Mouse (Mus musculus) left cerebral cortex, adult 8-10 months (tissue): ENCODE measurements at regions not wholly inside any gene's neighbourhood (a gene's known extent, or its start where the extent isn't known, plus 50 kb on each side); places are given as distances from the start of the nearest gene placed in this dataset.
A peak's percentile ranks its signal among the peaks of the same experiment; 100 is the strongest.

Experiments used
- DNase-seq, 2 experiments: peaks; one replicate each; pipeline ENCODE4 v3.0.0; 2022; ENCODE audit warnings: low spot score in 2 of 2

DNA sequence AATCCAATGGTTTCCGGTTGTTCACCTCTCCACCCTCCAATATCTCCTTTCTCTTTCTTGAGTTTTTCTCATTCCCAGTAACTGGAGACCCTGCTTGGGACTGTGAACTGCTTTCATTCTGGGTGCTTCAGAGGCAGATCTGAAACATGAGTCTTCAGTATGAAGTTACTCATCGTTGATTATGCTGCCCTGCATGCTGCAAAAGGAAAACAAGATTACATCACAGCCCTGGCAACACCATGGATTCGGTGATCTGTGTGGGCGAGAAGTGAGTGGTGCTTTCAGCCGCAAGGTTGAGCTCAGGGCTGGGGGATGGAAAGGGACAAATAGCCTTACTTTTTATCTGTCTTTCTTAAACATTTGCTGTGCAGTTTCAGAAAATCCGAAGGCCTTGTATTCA lies 164.8 kb upstream of the Dpt start:
- DNase-seq, result peak in 1 of 2 experiments; percentile 31

DNA sequence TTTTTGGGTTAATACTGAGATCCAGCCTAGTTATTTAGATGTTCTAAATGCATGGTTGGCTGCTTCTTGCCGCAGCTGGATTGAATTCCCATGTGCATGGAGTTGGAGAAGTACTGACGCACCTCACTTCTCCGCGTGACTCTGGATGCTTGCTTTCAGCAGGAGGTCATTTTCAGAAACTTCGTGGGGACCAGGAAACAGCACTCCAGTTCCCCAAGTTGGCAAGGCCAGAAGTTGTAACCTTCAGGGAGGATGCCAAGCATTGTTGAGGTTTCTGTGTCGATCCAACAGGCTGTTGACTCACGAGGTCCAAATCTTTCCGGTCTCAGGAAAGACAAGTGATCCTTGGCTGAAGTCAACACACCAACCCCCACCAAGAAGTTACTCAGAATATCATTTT lies 167.6 kb upstream of the Dpt start:
- DNase-seq, result no peak

DNA sequence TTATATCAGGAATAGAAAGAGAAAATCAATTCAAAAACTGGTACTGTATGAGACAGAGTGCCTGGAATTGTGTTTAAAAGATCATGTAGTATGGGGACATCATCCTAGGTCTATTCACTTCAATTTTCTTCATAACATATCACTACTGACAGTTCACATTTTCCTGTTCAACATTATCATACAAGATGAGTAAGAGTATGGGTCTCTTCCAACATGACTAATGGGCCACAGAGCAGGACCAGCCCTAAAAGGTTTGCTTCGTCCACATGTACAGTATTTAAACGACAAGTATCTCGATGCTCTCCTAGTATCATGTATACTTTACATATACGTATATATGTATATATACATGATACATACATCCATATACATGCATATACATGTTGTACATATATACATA lies 164.8 kb upstream of the Atp1b1 start:
- no peak for DNase-seq

DNA sequence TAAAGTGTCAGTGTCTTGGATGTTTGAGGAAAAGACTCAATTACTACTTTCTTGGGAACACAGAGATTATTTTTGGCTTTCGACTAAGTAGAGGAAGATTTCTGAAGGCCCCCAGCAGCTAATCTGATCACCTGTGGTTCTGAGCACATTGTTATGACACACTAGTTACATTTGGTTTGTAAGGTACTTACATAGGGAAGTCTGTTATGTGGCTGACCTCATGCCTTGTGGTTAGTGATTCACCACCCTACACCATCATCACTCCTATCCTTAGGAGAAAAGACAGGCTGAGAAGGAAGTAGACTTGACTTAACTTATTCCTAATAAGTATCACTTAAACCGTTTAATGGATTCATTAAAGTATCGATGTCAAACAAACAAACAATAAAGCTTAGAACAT lies 164.3 kb upstream of the Atp1b1 start:
- no peak for DNase-seq

DNA sequence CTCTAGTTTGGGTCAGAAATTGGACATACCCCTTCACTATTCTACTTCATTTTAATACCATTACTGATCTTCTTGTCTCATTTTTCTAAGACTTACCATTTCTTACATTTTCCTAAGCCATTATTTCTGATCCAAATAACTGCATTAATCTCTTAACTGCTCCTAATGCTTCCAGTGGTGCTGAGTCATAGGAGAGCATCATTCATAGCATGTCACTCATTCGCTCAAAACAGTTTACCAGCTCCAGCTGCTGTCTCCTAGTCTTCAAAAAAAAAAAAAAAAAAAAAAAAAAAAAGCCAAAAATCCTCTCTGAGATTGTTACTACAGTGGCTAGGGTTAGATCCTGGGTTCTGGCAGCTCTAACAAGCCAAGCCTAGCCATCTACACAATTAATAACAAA lies 162.0 kb upstream of the Atp1b1 start:
- DNase-seq, result no peak

DNA sequence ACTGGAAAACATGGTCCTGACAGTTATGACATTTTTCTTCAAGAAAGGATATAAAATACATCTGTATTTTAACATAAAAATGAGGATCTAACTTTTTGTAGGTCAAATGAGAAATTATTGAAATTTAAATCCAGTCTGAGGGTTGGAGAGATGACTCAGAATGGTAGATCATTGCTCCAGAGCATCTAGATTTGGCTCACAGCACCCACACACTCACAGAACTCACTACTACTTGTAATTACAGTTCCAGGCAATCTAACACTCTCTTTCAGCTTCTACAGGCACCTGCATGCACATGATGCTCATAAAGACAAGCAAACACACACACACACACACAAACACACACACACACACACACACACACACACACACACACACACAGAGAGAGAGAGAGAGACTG lies 159.7 kb upstream of the Atp1b1 start:
- peak in 1 of 2 experiments; percentile 32 for DNase-seq

DNA sequence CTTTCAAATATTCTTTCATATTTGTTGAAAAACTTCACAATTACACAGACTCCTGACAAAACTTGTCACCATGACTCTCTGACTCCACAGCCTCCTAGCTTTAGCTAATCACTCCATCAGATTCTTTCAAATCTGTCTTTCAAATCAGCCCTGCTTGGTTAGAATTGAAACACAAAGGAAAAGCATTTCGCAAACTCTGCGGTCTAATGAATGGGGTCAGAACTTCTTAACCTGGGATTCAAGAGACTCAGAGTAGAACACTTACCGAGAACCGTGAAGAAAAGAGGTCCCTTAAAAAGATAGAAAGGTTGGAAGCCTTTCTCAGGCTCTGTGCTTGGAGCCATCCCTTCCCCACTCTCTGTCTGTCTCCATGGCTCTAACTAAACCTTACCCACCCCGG lies 148.9 kb upstream of the Atp1b1 start:
- no peak for DNase-seq

DNA sequence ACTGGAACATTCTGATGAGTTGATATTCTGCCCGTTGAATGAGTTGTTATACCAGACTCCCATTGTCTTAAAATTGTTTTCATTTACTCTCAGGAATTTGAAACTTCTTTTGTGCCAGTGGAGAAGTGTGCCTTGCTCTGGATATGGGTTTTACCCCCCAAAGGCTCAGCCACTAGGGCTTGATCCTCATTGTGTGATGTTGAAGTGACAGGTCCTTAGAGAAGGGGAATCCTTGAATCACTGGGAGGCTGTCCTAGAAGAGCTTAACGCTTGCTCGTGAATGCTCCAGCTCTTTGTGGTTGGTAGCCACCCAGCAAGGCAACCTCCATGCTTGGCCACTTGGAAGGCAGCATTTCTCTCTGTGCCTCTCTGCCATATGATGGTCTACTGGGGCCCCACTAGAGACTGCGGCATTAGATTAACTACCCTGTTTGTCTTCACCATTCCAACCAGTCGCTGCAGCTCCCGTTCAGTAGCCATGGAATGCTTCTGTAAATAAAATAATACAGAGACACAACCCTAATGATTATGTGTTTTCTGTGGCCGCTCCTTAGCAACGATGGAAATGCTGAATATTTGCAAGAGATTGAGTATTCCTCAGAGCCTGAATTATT lies 148.1 kb upstream of the Atp1b1 start:
- no peak for DNase-seq

DNA sequence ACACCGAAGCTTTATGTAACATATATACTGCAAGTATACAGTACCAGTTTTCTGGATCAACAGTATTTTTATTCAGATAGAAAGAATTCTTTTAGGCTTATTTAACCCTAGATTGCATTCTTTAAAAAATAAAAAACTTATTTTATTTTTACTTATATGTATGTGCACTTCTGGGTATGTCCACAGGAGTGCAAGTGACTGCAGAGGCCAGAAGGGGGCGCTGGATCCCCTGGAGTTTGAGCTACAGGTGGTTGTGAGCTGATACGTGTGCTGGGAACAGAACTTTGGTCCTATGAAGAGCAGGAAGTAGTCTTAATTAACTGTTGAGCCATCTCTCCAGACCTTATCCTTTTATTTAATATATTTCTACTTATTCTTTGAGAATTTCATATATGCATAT lies 145.3 kb upstream of the Atp1b1 start:
- no peak for DNase-seq

DNA sequence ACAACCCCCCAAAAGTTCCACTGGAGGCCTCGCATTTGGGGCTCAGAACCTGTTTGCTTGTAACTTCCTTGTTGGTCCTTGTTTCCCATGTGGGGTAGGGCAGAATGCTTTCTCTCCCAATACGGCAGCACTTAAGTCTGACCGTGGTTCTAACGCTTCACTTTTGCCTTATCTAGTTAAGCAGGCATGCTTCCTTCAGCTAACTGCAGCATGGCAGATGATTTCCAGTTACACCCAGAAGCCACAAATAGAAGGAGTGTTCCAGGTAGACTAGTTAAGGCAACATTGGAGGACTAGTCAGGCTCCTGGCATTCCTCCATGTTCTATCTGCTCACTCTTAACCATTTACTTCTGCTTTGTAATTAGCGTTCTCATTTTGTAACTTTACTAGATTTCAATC lies 144.4 kb upstream of the Atp1b1 start:
- no peak for DNase-seq

DNA sequence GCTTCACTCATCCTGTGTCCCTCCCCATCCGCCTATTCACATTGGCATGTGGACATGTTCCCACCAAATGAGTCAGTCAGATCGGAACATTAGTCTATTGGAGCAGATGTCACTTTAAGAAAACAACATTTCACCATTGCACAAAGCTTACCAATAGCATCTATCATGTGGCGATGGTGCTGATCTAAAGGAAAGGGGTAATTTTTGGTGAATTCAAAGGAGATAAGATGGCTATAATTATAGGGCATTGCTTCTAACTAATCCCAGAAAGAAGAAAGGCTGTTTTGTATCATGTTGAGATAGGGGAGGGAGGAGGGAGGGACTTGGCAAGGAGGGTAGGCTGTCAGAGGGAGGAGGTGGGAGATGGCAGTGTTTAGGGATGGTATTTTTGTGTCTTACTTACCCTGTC lies 132.1 kb upstream of the Atp1b1 start:
- peak in 1 of 2 experiments; percentile 51 for DNase-seq

DNA sequence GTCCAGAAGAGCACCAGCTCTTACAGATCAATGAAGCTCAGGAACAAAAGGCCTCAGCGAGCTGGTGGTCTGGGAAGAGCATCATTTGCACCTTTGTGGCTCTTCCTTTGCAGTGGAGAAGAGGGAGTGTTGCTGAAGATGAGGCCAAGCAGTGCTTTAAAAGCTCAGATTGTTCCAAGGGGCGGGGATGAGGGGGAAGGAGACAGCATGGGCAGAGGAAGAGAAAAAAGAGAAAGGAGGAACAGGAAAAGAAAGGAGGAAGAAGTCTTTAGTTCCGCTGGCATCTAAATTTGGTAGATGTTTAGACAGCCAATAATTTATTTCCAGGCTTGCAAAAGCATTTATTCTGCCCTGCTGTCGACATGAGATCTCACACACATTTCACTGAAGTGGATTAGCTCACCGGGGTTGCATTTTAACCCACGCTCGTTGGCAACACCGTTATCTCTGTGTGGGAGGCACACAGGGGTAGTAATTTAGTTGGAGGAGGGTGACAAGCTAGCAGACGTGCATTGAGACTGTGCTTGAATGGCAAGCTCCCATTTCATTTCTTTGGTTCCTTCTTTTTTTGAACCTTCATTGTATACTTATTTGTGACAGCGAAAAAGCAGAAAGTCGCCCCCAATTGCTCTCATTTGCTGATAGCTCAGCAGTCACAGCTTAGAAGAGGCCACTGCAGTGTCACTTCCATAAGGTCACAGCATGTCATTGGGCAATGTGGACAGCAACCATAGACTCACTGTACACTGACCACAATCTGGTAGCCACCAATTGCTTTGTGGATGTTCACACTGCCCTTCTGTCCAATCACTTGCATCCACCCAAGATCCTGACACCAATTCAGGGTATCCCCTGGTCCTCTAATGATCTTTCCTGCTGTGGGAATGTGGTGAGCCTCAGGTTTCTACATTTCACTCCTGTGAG lies 128.2 kb upstream of the Atp1b1 start:
- peak; percentile 40 to 86 for DNase-seq

DNA sequence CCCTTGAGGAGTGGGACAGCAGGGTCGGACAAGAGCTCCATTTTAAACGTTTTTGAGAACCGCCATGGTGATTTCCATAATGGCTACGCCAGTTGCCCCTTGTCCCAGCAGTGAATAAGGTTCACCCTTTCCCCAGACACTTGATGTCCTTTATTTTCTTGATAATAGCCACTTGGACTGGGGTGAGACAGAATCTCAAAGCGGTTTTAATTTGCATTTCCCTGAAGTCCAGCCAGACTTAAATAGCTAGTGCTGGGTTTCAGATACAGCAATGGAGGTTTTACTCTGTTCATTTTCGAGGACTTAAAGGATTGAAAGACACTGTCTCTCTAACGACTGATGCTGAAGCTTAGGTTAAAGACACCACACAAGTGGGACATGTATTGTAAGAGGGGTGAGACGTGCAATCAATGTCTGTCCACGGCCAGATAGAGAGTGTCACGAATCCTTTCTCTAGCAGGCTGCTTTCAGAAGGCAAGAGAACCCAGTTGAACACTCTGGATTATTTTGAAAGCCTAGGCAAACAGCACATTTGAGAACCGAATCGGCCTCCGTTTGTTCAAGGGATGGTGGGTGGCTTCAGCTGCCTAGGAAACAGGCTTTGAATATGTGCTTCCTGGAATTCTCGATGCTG lies 118.8 kb upstream of the Atp1b1 start:
- DNase-seq, result peak; percentile 47 to 74

DNA sequence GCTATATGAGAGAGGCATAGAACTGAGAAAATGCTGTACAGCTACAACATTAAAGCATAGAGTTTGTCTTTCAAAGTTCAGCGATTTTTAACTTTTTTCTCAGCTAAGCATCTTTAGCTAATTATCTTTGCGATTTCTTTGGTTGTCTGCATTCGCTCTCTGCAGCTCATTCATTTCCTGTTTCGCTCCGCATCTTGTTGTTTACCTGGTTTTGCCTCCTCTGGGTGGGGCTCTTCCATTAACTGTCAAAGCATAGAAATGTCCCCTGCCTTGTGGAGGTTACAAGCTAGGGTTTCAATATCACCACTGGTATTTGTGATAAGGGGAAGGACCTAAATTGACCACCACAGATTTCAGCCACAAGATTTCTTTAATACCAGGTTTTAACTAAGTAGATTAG lies 115.5 kb upstream of the Atp1b1 start:
- DNase-seq, result no peak

DNA sequence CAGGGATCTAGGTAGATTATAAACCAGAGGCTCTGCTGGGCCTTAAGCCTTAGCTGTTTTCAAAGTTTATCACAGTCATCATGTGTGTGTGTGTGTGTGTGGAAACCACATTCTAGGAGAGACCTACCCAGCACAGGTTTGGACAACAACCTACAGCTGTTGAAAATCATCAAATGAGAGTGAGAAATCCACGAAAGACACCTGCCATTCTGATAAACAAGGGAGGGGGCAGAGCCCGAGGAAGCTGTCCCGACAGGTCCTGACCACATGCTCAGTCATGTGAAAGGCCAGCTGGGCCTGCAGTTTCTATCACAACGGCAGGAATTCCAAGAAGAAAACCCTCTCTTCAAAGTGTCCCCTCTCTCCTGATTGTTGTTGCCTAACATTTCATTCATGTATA lies 114.0 kb upstream of the Atp1b1 start:
- no peak for DNase-seq

DNA sequence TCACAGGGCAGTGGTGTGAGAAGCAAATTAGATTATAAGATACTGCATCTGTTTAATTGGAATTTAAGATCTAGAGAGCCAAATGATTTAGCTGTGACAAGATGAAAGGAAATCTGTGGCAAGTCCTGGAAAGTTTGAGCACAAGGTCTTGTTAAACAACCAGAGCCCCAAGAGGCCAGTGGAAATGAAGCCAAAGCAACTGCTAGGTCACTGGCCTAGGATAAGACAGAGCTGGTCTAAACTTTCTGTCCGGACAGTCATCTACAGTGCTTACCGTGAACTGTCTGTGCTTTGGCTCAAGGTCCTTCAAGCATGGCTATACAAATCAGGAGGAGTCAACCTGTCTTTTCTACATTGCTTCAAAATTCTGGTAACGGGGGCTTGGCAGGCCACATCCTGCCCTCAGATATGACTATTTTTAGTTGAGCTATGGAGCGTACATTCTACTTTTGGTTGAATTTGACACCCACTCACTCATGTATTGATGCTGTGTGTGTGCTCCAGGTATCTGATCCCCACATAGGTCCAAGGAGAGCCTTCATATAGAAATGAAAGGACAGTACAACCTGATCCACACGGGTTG lies 113.4 kb upstream of the Atp1b1 start:
- DNase-seq, result no peak

DNA sequence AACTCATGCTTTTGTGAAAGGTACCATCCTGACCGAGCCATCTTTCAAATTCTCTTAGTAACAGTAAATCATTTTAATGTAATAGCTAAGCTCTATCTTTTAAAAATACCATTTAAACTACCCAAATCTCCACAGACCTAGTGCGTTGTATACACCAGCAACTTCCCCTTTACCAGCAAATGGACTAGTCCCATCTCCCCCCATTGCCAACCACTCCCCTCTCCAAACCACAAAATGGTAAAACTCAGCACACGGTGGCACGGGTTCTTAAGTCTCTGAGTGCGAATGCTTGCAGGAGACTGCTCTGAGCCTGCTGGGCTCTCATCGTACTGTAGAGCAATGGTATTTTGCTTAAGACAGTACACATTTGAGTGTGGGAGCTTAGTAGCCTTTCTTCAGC lies 106.7 kb upstream of the Atp1b1 start:
- DNase-seq, result no peak

DNA sequence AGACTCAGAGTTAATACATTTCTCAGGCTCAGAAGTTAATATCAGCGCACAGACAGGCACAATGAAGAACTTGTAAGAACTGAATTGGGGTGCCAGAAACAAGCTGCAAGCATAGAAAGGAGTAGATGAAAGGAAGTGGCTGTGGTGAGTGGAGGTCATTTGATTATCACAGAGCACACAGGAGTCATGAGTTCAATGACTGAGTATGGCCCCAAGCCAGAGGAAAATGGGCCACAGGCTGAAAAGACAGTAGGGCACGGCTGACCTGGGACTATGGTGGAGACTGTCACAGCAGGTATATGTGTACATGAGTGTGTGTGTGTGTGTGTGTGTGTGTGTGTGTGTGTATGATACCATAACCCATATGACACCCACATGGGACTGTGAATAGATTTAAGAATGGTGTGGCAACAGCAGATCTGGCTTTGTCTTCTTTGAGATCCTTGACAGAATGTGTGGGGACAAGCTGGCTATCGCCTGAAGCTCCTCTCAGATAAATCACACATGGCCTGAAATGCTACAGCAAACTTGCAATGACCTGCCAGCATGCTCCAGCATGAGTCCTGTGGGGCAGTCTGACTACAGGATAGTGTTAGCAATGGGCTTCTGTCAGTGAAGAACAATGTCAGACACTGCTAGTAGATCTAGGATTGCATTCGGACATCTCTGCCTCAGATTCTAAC lies 101.5 kb upstream of the Atp1b1 start:
- no peak for DNase-seq

DNA sequence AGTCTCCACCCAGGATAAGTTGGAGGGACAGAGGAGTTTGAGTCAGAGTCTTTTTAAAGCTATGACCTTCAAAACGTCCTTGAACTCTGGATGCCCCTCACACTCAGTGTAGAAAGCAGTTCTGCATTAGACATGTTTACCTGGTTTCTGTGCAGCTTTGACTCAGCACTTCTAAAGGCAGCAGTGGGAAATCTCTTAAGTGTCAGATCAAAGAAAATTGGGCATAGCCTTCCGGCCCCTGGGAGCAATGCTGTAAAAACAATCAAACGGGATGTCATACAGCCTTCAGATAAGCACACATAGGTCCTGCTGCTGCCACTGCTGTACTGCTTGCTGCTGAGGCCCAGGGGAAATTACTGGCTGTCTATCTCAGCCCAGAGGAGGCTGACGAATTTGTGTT lies 94.5 kb upstream of the Atp1b1 start:
- DNase-seq, result no peak

DNA sequence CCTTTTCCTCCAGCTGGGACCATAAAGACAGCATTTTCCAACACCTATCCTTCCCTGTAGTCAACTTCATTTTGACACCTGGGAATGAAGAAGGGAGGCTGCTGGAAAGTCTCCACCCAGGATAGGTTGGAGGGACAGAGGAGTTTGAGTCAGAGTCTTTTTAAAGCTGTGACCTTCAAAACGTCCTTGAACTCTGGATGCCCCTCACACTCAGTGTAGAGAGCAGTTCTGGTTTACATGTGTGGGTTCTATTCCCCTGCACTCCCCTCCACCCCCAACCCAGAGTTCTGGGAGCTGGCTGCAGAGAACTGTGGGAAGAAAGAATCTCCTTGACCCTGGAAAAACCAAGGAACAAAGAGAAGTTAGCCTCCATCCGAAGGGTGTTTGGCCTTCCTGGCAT lies 92.9 kb upstream of the Atp1b1 start:
- no peak for DNase-seq

DNA sequence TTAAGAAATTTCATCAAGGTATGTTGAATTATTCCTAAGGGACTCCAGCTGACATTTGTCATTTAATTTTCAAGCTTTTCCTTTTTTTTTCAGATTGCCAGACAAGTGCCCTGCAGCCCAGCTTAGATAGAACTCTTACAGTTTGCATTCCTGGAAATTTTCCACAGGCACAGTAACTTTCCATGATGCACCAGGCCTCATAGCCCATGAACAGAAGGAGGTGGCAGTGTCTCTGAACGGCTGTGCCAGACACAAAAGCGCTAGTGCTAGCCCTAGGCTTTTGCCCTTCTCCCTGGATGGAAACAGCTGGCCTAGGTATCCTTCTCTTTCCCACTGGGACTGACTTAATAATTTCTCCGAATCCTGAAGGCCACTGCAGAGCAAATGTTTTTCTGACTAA lies 92.4 kb upstream of the Atp1b1 start:
- no peak for DNase-seq

DNA sequence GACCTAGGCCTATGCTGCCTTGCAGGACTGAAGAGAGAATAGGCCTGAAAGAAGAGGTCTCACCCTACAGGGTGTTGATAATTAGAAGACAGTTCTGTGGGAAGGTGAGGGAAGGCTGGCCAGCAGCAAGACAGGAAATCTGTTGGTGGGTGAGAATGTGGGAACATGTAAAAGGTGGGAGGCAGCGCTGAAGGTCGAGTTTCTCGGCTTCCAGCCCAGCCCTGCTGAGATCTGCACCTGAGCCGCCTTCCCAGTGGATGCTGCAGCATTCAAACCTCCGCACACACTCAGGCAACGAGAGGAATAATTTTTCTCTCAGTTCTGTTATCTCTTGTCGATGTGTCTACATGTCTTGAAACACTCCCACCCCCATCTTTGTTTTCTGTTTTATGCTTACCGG lies 89.9 kb upstream of the Atp1b1 start:
- peak; percentile 11 to 62 for DNase-seq
